Mouse (Mus musculus): ENCODE measurements around the gene S1pr5. TPM values are rescaled to one million over a fixed set of nuclear protein-coding genes. Genes with fewer than 3 reads are reported as not detected.
A peak's percentile ranks its signal among the peaks of the same experiment; 100 is the strongest.
"Not testable (repeated sequence)": the region's sequence is repeated elsewhere in the genome, so short reads cannot be mapped to it uniquely, and the experiment has no call there.

S1pr5 gene
- polyA plus RNA-seq (2015; fragmentation: Nextera tagmentation; extraction: Ambion mirVana): 0.09 TPM in 1 of 2 replicates, not detected in the other

DNA sequence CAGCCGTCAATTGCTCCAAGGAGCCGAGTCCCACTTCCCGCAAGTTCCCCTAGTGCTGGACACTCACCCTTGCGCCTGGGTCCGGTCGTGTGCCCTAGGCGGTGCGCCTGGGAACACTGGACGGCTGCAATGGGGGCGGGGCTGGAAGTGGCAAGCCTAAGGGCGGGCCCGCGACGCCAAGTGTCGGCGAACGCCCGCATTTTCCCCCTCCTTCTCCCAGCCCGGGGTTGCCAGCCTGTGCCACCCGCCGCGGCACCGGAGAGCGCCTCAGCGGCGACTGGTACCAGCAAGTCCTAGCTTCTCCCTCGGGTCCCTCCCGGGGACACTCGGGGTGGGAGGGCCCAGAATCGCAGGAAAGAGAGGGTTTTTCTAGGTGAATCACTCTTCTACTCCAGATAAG, at the start of gene S1pr5:
Gene S1pr5, minus strand, starts transcription at position 118 of the 400 bp plus-strand sequence.
- DNase-seq (ENCODE audit: low spot score): no peak

DNA sequence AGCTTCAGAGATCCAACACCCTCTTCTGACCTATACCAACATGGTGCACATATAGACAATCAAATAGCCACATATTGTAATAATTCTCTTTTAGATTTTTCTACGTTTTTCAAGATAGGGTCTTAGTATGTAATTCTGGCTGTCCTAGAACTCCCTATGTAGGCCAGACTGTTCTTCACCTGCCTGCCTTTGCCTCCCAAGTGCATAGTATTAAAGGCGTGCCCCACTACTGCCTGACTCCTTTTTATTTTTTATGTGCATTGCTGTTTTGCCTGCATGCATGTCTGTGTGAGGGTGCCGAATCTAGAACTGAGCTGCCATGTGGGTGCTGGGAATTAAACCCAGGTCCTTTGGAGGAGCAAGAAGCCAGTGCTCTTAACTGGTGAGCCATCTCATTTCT, 44.0 kb upstream of the S1pr5 start:
- no peak for DNase-seq (ENCODE audit: low spot score)

DNA sequence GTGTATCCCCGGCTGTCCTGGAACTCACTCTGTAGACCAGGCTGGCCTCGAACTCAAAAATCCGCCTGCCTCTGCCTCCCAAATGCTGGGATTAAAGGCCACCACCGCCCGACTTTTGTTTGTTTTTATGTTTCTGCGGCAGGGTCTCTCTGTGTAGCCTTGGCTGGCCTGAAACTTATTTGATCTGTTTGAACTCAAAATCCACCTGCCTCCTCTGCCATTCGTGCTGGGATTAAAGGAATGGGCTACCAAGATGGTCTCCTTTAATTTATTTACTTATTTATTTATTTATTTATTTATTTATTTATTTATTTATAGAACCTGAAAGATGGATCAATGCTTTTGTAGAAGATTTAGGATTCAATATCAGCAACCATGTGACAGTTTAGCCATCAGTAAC, 43.6 kb upstream of the S1pr5 start:
- DNase-seq (ENCODE audit: low spot score): not testable (repeated sequence)

DNA sequence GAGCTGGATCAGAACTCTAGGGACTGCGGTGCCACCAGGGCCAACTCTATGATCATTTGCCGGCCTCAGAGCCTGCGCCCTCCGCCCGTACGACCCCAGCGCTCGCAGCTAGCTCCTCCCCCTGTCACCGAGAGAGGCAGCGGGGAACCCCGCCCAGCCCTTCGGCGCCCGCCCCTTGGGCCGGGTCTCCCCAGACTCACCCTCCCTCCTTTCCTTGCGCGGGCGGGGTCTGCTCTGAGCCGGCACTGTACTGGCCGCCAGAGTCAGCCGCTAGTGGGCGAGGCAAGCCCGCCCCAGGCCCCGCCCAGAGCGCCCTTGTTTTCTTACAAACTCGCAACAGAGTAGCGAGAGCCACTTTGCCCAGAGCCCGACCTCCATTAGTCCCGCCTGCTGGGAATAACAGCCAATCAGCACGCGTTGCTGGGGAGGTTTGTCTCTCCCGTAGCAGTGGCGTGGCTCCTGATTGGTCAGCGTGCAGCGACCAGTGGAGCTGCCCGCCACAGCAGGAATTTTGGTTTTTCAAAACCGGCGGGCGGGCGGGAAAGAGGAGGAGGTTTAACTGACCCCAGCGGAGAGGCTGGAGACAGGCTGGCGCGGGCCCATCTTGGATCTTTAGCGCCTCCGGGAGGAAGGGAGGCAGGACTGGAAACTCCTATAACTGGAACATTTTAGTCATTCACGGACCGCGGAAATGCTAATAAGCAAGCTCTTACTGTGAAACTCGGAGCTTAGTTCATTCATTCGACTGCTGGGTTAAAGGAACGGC, 43.0 kb upstream of the S1pr5 start, which contains the start of gene Cdkn2d:
Gene Cdkn2d, minus strand, starts transcription at position 386 of the 766 bp plus-strand sequence.
- peak; percentile 100 for DNase-seq (ENCODE audit: low spot score)

DNA sequence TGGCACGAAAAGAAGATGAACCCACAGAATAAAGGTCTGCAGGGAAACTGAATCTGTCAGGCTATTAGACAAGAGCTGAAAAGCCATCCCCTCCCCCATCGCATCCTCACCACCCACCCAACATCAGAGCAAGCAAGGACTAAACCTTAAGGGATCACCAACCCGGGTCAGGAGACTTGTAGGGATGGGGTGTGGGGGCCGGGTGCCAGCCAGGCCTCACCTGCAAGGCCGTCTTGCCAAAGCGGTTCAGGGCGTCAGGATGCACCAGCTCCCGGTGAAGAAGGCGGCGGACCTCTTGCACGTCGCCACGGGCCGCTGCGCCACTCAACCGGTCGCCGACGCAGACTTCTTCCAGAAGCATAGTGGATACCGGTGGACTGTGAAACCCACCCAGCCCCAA, 42.3 kb upstream of the S1pr5 start:
- DNase-seq (ENCODE audit: low spot score): no peak

DNA sequence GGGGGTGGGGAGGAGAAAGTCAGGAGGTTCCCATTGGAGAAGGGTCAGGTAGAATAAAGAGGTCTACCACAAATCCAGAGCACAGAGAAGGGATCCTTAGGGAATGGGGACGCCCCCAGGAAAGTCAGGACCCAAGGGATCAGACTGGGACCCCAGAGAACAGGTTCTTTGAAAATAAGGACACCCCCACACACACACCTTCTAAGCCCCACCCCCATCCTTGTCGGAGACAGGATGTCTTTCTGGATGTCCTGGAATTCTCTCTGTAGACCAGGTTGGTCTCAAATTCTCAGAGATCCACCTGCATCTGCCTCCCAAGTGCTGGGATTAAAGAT, 41.1 kb upstream of the S1pr5 start:
- DNase-seq (ENCODE audit: low spot score): no peak

DNA sequence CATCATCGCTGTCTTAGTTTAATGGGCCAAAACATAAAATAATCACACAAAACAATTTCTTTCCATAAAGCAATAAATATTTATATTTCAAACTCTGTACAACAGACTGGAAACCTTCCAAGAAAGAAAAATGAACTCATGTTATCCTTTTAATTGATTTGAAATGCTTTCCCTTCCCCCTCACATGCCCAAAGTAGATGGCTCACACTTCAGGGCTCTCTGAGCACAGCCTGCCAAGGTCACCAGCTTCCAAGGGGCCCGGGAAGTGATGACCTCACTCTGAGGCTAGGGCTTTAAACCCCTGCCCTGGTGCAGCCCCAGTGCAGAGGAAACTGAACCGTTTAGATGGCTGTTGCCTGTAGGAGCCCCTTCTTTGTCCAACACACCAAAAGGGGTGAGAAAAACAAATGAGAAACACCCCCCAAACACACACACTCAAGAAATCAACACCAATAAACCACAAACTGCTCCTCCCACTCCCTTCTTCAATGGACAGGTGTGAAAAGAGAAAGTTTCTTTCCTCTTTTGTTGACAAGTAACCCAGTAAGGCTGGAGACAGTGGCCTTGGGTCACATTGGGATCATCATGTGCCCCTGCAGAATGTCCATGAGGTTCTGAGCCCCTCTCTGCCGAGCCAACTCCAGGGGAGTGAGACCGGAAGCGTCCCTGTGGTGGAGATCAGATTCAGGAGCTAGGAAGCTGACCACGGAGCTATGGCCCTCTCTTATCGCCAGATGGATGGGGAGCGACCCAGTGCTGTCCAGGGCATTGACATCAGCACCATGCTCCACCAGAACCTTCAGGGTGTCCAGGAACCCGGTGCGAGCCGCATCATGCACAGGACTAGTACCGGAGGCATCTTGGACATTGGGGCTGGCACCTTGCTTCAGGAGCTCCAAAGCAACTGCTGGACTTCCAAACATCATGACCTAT, 40.4 kb upstream of the S1pr5 start:
- peak; percentile 72 for DNase-seq (ENCODE audit: low spot score)

DNA sequence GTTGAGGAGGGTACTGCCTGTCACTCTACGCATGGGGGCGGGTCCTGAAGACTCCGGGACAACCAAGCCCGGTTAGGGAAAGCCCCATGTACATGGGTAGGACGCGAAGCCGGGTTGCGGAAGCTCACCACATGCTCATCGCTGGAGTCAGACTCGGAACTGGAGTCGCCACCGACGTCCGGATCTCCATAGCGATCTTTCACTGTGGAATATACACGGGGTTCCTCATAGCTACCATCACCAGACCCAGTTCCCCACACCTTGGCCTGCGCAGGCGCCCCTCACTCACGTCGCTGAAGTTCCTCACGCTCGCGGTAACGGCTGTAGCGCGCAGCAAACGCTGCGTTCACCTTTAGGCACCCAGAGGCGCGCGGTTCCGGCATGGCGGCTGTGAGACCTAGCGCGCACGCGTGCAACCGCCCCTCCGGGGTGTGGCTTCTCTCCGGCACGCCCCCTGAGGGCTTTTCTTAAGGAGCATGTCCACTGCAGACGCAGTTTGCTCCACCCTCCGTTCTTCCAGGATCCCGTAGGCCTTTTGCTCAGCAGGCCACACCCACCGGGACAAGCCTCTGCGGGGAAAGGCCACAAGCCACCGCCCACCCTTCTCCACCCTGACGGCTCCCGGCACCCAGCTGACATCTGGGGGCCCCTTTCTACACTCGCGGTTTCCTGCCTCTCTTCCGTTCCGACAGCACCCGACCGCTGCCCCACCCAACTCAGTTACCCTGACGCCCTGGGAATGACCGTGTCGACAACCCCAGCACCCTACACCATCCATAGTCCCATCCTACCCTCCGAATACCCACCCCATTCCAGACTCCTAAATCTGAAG, 39.5 kb upstream of the S1pr5 start, which contains the start of gene Kri1:
Gene Kri1, minus strand, starts transcription at position 399 of the 832 bp plus-strand sequence.
- peak; percentile 99 for DNase-seq (ENCODE audit: low spot score)

DNA sequence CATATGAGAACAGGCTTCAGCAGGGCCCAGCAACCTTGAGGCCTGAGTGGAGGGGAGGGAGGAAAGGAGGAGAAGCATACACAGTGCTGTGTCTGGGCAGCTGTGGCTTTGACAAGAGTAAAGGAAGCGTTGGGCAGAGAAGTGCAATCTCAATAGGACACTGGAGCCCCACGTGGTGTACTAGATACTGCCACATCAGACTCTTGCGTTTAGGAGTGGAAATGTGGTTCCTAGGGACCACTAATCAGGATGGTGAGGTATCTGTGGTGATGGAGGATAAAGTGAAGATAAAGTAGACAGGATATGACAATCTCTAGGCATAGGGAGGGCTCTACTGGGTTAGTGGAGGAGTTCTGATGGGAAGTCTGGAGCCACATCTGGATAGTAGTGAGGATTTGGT, 38.5 kb upstream of the S1pr5 start:
- DNase-seq (ENCODE audit: low spot score): peak; percentile 31

DNA sequence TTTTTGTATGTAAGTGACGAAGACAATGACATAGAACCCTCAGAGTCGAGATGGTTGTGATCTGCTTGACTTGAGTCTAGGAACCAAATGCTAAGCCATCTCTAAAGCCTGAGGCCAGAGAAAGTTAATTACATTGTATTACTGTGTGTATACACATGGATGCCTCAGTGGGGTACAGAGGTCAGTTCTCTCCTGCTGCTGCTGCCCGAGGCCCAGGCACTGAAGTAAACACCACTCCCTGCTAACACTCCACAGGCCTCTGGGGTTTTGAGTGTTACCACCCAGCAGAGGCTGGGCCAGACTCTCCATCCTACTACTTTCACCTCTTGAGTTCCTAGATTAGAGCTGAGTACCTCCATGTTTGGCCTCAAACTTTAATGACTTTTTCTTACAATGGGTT, 35.8 kb upstream of the S1pr5 start:
- DNase-seq (ENCODE audit: low spot score): no peak

DNA sequence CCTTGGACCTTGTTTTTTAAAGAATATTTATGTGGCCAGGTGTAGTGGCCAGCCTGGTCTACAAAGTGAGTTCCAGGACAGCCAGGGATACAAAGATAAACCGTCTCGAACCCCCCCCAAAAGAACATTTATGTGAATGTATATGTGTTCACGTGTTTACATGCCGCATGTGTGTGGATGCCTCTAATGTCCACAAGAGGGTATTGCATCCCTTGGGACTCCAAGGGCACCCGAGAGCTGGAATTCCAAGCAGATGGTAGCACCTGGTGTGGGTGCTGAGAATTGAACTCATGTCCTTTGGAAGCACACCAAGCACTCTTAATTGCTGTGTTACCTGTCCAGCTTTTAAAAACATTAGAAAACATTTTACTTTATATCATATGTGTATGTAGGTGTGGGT, 35.3 kb upstream of the S1pr5 start:
- no peak for DNase-seq (ENCODE audit: low spot score)

DNA sequence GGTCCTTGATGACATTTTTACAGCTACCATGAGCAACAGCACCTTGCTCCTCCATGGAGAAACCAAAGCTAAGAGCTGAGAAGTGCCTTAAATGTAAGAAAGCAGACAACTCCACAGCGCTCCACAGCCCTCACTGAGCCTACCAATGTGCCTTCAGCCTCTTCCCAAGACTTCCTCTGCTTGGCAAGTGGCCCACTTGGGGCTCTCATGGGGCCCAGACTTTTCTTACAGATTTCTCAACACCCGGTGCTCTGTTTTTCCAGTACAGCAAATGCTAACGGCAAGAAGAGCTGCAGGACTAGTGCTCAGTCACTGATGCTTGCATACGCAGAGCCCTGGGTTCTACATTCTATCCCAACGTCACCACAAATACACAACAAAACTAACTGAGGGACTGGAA, 29.5 kb upstream of the S1pr5 start:
- no peak for DNase-seq (ENCODE audit: low spot score)

DNA sequence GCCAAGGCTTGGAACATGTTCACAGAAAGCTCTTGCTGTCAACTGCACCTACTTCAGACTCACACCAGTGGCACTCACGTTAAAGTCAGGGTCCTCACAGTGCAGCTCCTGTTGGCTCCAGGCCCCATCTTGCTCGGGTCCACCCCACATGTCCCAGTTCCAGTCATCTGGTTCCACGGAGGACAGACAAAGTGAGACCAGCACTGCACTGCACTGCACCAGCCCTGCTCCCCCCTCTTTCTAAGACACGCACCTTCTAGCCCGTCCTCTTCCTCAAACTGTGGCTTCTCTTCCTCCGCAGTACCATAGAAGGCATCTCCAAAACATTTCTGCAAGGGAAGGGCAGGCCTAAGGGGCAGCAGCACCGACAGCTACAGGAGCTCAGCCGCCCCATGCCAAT, 28.1 kb upstream of the S1pr5 start:
- no peak for DNase-seq (ENCODE audit: low spot score)

DNA sequence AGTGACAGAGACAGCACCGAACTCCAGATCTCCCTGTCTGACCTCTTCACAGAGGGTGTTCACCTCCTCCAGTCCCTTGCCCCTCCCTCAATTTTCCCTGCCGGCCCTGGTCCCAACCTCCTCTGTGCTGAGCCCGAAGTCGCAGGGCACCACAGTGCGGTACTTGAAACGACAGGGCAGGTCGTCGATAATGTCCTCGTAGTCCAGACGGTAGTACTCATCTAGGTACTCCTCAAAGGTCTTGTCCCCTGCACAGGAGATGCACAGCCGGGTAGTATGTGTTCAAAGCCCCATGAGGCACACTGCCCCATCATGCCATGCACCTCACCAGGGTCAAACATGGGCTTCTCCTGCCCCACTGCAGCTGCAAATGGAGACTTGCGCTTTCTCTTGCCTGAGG, 27.5 kb upstream of the S1pr5 start:
- no peak for DNase-seq (ENCODE audit: low spot score)

DNA sequence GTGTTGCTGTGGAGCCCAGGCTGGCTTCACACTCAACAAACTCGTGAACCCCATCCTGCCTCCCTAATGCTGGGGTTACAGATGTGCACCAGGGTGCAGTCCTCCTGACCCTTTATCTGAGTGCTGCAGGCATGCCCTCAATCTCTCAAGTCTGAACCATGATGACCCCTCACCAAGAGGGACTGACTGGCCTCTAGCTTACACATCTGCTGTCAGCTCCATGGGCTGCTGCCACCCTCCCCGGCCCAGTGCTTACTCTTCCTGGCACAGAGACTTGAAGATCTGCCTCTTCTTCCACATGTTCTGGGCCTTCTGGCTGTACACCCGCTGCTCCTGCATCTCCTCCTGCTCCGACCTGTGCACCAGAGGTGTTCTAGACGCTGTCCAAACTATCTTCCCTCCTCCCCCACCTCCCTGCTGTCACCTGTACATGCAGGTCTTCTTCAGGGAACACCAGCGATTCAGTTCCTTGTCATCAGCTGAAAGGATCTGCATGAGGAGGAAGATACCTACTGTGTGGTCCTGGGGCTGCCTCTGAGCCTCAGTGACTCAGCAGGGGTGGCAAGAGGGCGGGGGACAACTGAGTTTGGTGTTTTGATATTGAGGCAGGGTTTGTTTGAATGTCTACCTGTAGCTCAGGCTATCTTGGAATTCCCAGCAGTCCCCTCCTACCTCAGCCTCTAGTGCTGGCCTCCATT, 26.9 kb upstream of the S1pr5 start:
- no peak for DNase-seq (ENCODE audit: low spot score)

DNA sequence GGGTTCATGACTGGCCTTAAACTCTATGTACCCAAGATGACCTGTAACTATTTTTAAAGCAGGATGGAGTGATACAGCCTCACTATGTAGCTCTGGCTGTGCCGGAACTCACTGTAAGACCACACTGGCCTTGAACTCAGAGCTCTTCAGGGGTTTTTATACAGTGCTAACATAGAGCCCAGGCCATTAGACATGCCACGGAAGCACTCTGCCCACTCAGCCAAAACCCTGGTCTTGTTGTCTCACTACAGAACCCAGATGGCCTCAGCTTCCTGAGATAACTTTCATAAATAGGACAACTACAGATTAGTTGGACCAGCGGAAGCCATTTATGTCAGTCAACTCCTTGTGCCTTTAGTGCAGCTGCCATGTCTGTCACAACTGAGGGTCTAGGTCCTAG, 26.1 kb upstream of the S1pr5 start:
- no peak for DNase-seq (ENCODE audit: low spot score)

DNA sequence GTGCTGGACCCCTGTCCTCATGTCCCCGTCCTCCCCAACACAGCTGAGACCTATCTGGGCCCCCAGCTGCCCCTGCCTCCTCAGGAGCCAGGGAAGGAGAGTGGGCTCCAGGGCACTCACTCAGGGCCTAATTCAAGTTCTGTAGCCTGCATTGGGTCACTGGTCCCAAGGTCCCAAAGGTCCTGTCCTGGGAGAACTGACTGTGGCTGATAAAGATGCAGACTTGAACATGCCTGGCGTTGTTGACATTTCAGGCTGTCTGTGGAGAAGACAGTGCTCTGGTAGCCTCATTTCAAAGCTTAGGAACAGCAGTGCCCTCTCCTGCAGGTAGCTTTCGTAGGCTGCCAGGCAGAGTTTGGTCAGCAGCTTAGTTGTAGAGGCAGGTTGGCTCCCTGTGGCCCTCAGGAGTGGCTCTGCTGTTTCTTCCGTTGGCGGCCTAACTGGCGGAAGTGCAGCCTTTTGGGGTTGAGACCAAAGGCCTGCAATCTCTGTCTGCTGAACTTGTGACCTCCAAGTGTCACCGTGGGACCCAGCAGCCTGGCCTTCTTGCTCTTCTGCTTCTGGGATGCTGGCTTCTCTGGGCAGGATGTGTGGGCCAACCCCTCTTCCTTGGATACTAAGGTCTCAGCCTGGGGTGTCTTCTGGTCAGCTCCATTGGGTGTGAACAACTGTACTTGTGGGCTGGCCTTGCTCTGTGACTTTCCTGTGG, 25.4 kb upstream of the S1pr5 start:
- DNase-seq (ENCODE audit: low spot score): no peak

DNA sequence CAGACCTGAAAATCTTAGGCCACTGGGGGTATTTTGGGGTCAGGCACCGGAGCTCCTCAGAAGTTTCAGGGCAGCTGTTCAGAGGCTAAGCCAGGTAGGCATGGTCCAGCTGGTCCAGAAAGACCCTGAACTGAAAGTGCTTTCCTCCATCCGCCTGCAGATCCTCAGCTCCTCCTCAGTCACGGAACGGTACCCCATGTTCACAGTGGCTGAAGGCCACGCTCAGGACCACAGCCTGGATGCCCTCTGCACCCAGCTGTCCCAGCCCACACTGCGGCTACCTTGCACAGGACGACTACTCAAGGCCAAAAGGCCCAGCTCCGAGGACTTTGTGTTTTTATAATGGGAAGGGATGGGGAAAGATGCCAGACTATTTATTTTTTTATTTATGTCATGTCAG, 24.9 kb upstream of the S1pr5 start:
- no peak for DNase-seq (ENCODE audit: low spot score)

DNA sequence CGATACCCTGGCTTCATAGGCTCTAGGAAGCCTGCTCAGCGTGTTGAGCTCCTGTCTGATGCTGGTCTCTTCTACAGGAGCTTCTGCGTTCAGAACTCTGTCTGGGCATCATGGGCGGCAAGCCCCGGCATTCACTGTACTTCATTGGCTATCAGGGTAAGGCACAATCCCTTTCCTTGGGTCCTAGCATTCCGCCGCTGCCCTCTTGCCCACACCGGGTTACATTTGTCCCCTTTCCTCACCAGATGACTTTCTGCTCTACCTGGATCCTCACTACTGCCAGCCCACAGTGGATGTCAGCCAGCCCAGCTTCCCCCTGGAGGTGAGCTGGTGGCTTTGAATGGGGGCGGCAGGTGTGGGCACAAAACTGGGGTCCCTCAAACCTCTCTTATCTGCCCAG, 24.1 kb upstream of the S1pr5 start:
- no peak for DNase-seq (ENCODE audit: low spot score)

DNA sequence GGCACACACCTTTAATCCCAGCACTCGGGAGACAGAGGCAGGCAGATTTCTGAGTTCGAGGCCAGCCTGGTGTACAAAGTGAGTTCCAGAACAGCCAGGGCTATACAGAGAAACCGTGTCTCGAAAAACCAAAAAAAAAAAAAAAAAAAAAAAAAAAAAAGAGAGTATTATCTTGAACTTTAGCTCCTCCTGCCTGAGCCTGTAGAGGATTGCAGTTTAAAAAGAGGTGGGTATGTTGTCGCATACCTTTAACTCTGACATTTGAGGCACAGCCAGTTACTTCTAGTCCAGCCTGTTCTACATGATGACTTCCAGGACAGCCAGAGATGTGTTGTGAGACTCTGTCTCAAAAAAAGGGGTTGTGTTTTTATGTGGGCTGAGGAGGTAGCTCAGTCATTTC, 21.3 kb upstream of the S1pr5 start:
- not testable (repeated sequence) for DNase-seq (ENCODE audit: low spot score)

All from thymus, postnatal 0 days (tissue).